Mouse (Mus musculus): ENCODE data around the gene Ndrg2. TPM values are rescaled to one million over a fixed set of nuclear protein-coding genes. Genes with fewer than 3 reads are reported as not detected.
A peak's percentile ranks its signal among the peaks of the same experiment; 100 is the strongest.
"Not testable (repeated sequence)": the region's sequence is repeated elsewhere in the genome, so short reads cannot be mapped to it uniquely, and the experiment has no call there.

Ndrg2 gene
- polyA plus RNA-seq, 1 experiment from 2014 or later, result 17.3 TPM

GRCm38 (mm10) chr14:51926930-51927329 is 13.0 kb upstream of the Ndrg2 start:
- WGBS (ENCODE audit: insufficient replicate concordance), result 78% methylated on average over 11 of the region's 11 CpGs

GRCm38 (mm10) chr14:51923492-51923891 is 9.5 kb upstream of the Ndrg2 start:
- H3K4me2 ChIP-seq, result no peak overlapping the region
- H3K27me3 ChIP-seq (replicated peaks), result peaks cover 12% of the 10 kb centered on the region; the same call in 1 of the 2 replicates
- no peaks in the 10 kb centered on the region; the same call in 1 of the 2 replicates for H3K4me1 ChIP-seq
- H3K4me3 ChIP-seq, result no peak overlapping the region
- H3K27ac ChIP-seq, result no peak overlapping the region
- no peaks in the 10 kb centered on the region for H3K9me3 ChIP-seq (replicated peaks)
- H3K9ac ChIP-seq, result no peak overlapping the region
- H3K36me3 ChIP-seq, result no peaks in the 10 kb centered on the region
- ATAC-seq, result no peak
- WGBS (ENCODE audit: insufficient replicate concordance), result 64% methylated on average over 4 of the region's 4 CpGs

More at GRCm38 (mm10) chr14:51926930-51927329, 13.0 kb upstream of the Ndrg2 start:
- H3K36me3 ChIP-seq; ATAC-seq; H3K9me3 ChIP-seq (replicated peaks); H3K4me1 ChIP-seq; H3K27ac ChIP-seq; H3K9ac ChIP-seq; H3K4me2 ChIP-seq; H3K27me3 ChIP-seq (replicated peaks); H3K4me3 ChIP-seq: not testable (repeated sequence)

- 76% methylated on average over 2 of the region's 2 CpGs for WGBS (ENCODE audit: insufficient replicate concordance)
- Histone ChIP-seq H3K9me3 (replicated peaks) (no peaks in the 10 kb centered on the region), H3K4me2 (no peak overlapping the region)
Observed at GRCm38 (mm10) chr14:51922910-51923309, 9.0 kb upstream of the Ndrg2 start.

GRCm38 (mm10) chr14:51922571-51922865 is 8.6 kb upstream of the Ndrg2 start, which contains the start of gene Rnase13:
TSS of gene Rnase13 (minus strand) at chr14:51922773.
- Histone ChIP-seq H3K36me3 (no peaks in the 10 kb centered on the region), H3K9me3 (replicated peaks) (no peaks in the 10 kb centered on the region), H3K27ac (no peak within 1 kb of the TSS), H3K4me3 (no peak within 1 kb of the TSS), H3K4me1 (no peaks in the 10 kb centered on the region; the same call in 1 of the 2 replicates), H3K27me3 (replicated peaks) (peaks cover 12% of the 10 kb centered on the region; the same call in 1 of the 2 replicates), H3K4me2 (no peak within 1 kb of the TSS), H3K9ac (no peak within 1 kb of the TSS)
- 81% methylated on average over 7 of the region's 7 CpGs for WGBS (ENCODE audit: insufficient replicate concordance)
- no peak for ATAC-seq

More at GRCm38 (mm10) chr14:51922910-51923309, 9.0 kb upstream of the Ndrg2 start:
- Histone ChIP-seq H3K4me3 (no peak overlapping the region), H3K27me3 (replicated peaks) (peaks cover 12% of the 10 kb centered on the region; the same call in 1 of the 2 replicates), H3K27ac (no peak overlapping the region), H3K4me1 (no peaks in the 10 kb centered on the region; the same call in 1 of the 2 replicates), H3K36me3 (no peaks in the 10 kb centered on the region), H3K9ac (no peak overlapping the region)
- no peak for ATAC-seq

- Histone ChIP-seq H3K4me2 (no peak overlapping the region), H3K4me1 (no peaks in the 10 kb centered on the region; the same call in 1 of the 2 replicates), H3K27ac (no peak overlapping the region), H3K36me3 (no peaks in the 10 kb centered on the region), H3K9ac (no peak overlapping the region), H3K27me3 (replicated peaks) (peaks cover 12% of the 10 kb centered on the region; the same call in 1 of the 2 replicates), H3K4me3 (no peak overlapping the region), H3K9me3 (replicated peaks) (no peaks in the 10 kb centered on the region)
- 68% methylated on average over 16 of the region's 16 CpGs for WGBS (ENCODE audit: insufficient replicate concordance)
- no peak for ATAC-seq
Observed at GRCm38 (mm10) chr14:51921759-51922570, 8.0 kb upstream of the Ndrg2 start.

GRCm38 (mm10) chr14:51918966-51919365 is 5.0 kb upstream of the Ndrg2 start:
- H3K27me3 ChIP-seq (replicated peaks), result peaks cover 30% of the 10 kb centered on the region
- peaks cover 11% of the 10 kb centered on the region for H3K4me1 ChIP-seq
- H3K4me2 ChIP-seq, result no peak overlapping the region
- no peak overlapping the region for H3K9ac ChIP-seq
- H3K36me3 ChIP-seq, result no peaks in the 10 kb centered on the region
- no peak overlapping the region for H3K27ac ChIP-seq
- no peaks in the 10 kb centered on the region for H3K9me3 ChIP-seq (replicated peaks)
- ATAC-seq, result no peak
- WGBS (ENCODE audit: insufficient replicate concordance), result 71% methylated on average over 4 of the region's 4 CpGs
- no peak overlapping the region for H3K4me3 ChIP-seq

- H3K36me3 ChIP-seq, result no peaks in the 10 kb centered on the region
- H3K27ac ChIP-seq, result no peak within 1 kb of the TSS
- no peaks in the 10 kb centered on the region for H3K9me3 ChIP-seq (replicated peaks)
- H3K4me2 ChIP-seq, result no peak within 1 kb of the TSS
- no peak within 1 kb of the TSS for H3K9ac ChIP-seq
- 74% methylated on average over 4 of the region's 4 CpGs for WGBS (ENCODE audit: insufficient replicate concordance)
- H3K4me3 ChIP-seq, result no peak within 1 kb of the TSS
- H3K27me3 ChIP-seq (replicated peaks), result peaks cover 39% of the 10 kb centered on the region
- peaks cover 19% of the 10 kb centered on the region for H3K4me1 ChIP-seq
- no peak for ATAC-seq
Observed at GRCm38 (mm10) chr14:51918125-51918524, 4.2 kb upstream of the Ndrg2 start, which contains the start of gene Tppp2. TSS of gene Tppp2 (plus strand) at chr14:51918425.

- Histone ChIP-seq H3K9ac (no peak overlapping the region), H3K36me3 (no peaks in the 10 kb centered on the region), H3K9me3 (replicated peaks) (no peaks in the 10 kb centered on the region), H3K4me1 (peaks cover 35% of the 10 kb centered on the region), H3K27ac (no peak overlapping the region), H3K4me2 (no peak overlapping the region), H3K27me3 (replicated peaks) (peaks cover 47% of the 10 kb centered on the region), H3K4me3 (no peak overlapping the region)
- no peak for ATAC-seq
- 75% methylated on average over 4 of the region's 4 CpGs for WGBS (ENCODE audit: insufficient replicate concordance)
Observed at GRCm38 (mm10) chr14:51916539-51916938, 2.6 kb upstream of the Ndrg2 start.

- H3K27ac ChIP-seq, result no peak overlapping the region
- no peak overlapping the region for H3K4me3 ChIP-seq
- ATAC-seq, result no peak
- peaks cover 48% of the 10 kb centered on the region for H3K27me3 ChIP-seq (replicated peaks)
- no peak overlapping the region for H3K9ac ChIP-seq
- H3K4me2 ChIP-seq, result no peak overlapping the region
- WGBS (ENCODE audit: insufficient replicate concordance), result 0% methylated on average over 3 of the region's 3 CpGs
- H3K9me3 ChIP-seq (replicated peaks), result no peaks in the 10 kb centered on the region
- H3K4me1 ChIP-seq, result peaks cover 35% of the 10 kb centered on the region
- H3K36me3 ChIP-seq, result no peaks in the 10 kb centered on the region
Observed at GRCm38 (mm10) chr14:51915030-51915429, 1.1 kb upstream of the Ndrg2 start.

GRCm38 (mm10) chr14:51913062-51913959 is 647 bp downstream of the Ndrg2 start:
- H3K9ac ChIP-seq, result peak overlapping the region; percentile 66
- H3K4me3 ChIP-seq, result peak overlapping the region; percentile 63
- H3K27me3 ChIP-seq (replicated peaks), result peaks cover 43% of the 10 kb centered on the region
- no peaks in the 10 kb centered on the region for H3K9me3 ChIP-seq (replicated peaks)
- peak overlapping the region; percentile 37; the same call in 1 of the 2 replicates for H3K27ac ChIP-seq
- peak overlapping the region; percentile 97 for H3K4me2 ChIP-seq
- 1% methylated on average over 58 of the region's 58 CpGs for WGBS (ENCODE audit: insufficient replicate concordance)
- ATAC-seq, result peak; percentile 86
- no peaks in the 10 kb centered on the region for H3K36me3 ChIP-seq
- H3K4me1 ChIP-seq, result peaks cover 42% of the 10 kb centered on the region

GRCm38 (mm10) chr14:51912391-51913061 is 1.4 kb downstream of the Ndrg2 start:
- Histone ChIP-seq H3K27ac (no peak overlapping the region), H3K4me3 (peak overlapping the region; percentile 63), H3K27me3 (replicated peaks) (peaks cover 43% of the 10 kb centered on the region), H3K4me2 (peak overlapping the region; percentile 97), H3K9ac (peak overlapping the region; percentile 66), H3K36me3 (no peaks in the 10 kb centered on the region), H3K9me3 (replicated peaks) (no peaks in the 10 kb centered on the region), H3K4me1 (peaks cover 50% of the 10 kb centered on the region)
- peak; percentile 35 for ATAC-seq
- 8% methylated on average over 14 of the region's 14 CpGs for WGBS (ENCODE audit: insufficient replicate concordance)
